Mouse (Mus musculus) forebrain, postnatal 0 days (tissue): ENCODE results near the gene Pold1. TPM values are rescaled to one million over a fixed set of nuclear protein-coding genes. Genes with fewer than 3 reads are reported as not detected.
A peak's percentile ranks its signal among the peaks of the same experiment; 100 is the strongest.

Experiments
- ATAC-seq: fragments of 200-750 bp; cut with Nextera tagmentation; 2 replicates; pipeline ENCODE4 v1.8.0; 2017; ENCODE audit warnings: mild to moderate bottlenecking, moderate library complexity
- DNase-seq: peaks from one replicate; pipeline ENCODE4 v3.0.0-alpha.2; 2015
- H3K27ac ChIP-seq: fragments of 300-500 bp; sonication (generic); 2 replicates; pipeline ENCODE4 v1.5.1; 2014; ENCODE audit warnings: low read depth, mild to moderate bottlenecking, antibody characterized with exemption, low read length, moderate library complexity, mixed read lengths
- H3K27me3 ChIP-seq: fragments of 300-500 bp; sonication (generic); 2 replicates; pipeline ENCODE4 v1.6.1; 2014; ENCODE audit warnings: mild to moderate bottlenecking, low read length, mixed read lengths; ENCODE audit not compliant: insufficient read depth
- H3K36me3 ChIP-seq: fragments of 300-500 bp; sonication (generic); 2 replicates; pipeline ENCODE4 v1.6.1; 2014; ENCODE audit warnings: mild to moderate bottlenecking, moderate library complexity; ENCODE audit not compliant: insufficient read depth
- H3K4me1 ChIP-seq: fragments of 300-500 bp; sonication (generic); 2 replicates; pipeline ENCODE4 v1.6.1; 2014; ENCODE audit warnings: antibody characterized with exemption; ENCODE audit not compliant: insufficient read depth
- H3K4me2 ChIP-seq: fragments of 300-500 bp; sonication (generic); 2 replicates; pipeline ENCODE4 v1.6.1; 2014; ENCODE audit warnings: low read depth, mild to moderate bottlenecking, moderate library complexity
- H3K4me3 ChIP-seq: fragments of 300-500 bp; sonication (generic); 2 replicates; pipeline ENCODE4 v1.5.1; 2014; ENCODE audit warnings: low read depth, low read length, mixed read lengths
- H3K9ac ChIP-seq: fragments of 300-500 bp; sonication (generic); 2 replicates; pipeline ENCODE4 v1.6.1; 2014; ENCODE audit warnings: mild to moderate bottlenecking
- H3K9me3 ChIP-seq: fragments of 300-500 bp; sonication (generic); 2 replicates; pipeline ENCODE4 v1.6.1; 2016; ENCODE audit warnings: low read length
- CTCF ChIP-seq: sonication (generic); IDR thresholded peaks from 2 replicates; pipeline ENCODE4 v1.5.1; 2016; ENCODE audit warnings: antibody characterized with exemption, control low read depth, low read depth
- WGBS: fragments of 180-500 bp; shearing (Covaris S2); extraction: QIAGEN DNeasy Blood & Tissue Kit; methylation state at CpG from one replicate; pipeline ENCODE4 v1.1.7; 2014; 5-methylcytosine and 5-hydroxymethylcytosine counted together
- polyA plus RNA-seq: library from polyadenylated mRNA; unstranded; fragments of >200 nt; fragmentation: Nextera tagmentation; extraction: Ambion mirVana; gene quantifications from 2 replicates; pipeline ENCODE4 v1.2.1, GENCODE M21; 2015
- total RNA-seq: library from RNA; depleted of rRNA; stranded (reverse); fragments of >200 nt; gene quantifications from 2 replicates; pipeline ENCODE4 v1.2.3, GENCODE M21; 2014

Pold1 gene
- total and polyA plus RNA-seq, 2 experiments from 2014 or later, result 14.2 to 16.2 TPM

DNA sequence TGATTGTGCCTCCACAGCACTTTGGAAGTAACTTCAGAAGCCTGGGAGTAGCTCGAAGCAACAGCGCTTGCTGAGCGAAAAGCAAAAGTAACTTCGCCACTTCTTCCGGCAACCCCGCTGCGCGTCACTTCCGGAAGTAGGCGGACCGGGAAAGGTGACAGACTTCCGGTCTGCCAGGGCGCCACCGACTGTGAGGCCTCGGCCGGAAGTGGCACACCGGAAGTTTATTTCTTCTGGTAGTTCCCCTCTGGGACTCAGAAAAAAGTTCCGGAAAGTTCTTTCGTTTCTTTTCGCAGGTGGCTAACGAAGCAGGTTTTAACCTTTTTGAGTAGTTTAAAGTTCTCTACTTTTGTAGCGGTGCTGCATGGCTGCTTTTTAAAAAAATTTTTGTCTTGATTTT lies 5.2 kb upstream of the Pold1 start, which contains the start of gene Nr1h2:
Gene Nr1h2 (minus strand): TSS at position 126 of the 400 bp plus-strand sequence.
- Histone ChIP-seq H3K4me1 (no peaks in the 10 kb centered on the region), H3K4me3 (peak within 1 kb of the TSS; percentile 64), H3K9ac (peak within 1 kb of the TSS; percentile 18; the same call in 1 of the 2 replicates), H3K27ac (peak within 1 kb of the TSS; percentile 80), H3K36me3 (peaks cover 26% of the 10 kb centered on the region), H3K9me3 (no peaks in the 10 kb centered on the region), H3K27me3 (no peaks in the 10 kb centered on the region; the same call in 1 of the 2 replicates), H3K4me2 (peak within 1 kb of the TSS; percentile 78)
- no peak for TF ChIP-seq CTCF
- under 1% methylated on average over 22 of the region's 22 CpGs for WGBS
- ATAC-seq (peak; percentile 87), DNase-seq (peak; percentile 96)

DNA sequence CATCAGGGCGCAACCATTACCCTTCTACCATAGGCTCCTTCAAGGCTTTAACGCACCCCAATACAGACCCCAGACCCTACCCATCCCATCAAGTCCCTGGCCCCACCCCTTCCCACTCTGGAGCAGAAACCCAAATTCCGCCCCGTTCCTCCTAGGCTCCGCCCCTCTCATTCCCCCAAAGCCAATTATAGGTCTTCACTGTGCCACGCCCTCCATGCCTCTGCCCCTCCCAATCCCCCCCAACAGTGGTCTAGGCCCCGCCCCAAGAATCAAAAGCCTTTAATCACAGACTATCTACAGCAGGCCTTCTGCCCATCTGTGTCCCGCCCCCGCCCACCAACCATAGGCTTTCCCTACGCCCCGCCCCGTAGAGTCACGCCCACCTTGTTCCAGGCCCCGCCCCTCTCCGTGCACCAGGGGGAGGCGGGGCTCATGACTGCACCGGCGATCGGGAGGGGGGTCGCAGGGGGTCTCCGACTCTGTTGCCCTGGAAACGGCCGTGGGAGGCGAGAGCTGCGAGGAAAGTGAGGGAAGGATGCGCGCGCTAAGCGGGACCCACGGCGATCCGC lies 4.6 kb upstream of the Pold1 start:
- no peaks in the 10 kb centered on the region; the same call in 1 of the 2 replicates for H3K27me3 ChIP-seq
- 2% methylated on average over 32 of the region's 32 CpGs for WGBS
- peaks cover 2% of the 10 kb centered on the region; the same call in 1 of the 2 replicates for H3K4me1 ChIP-seq
- DNase-seq (peak; percentile 83), ATAC-seq (peak; percentile 65)
- H3K36me3 ChIP-seq, result peaks cover 26% of the 10 kb centered on the region
- H3K27ac ChIP-seq, result peak overlapping the region; percentile 80
- no peaks in the 10 kb centered on the region for H3K9me3 ChIP-seq
- H3K4me2 ChIP-seq, result peak overlapping the region; percentile 78
- H3K9ac ChIP-seq, result peak overlapping the region; percentile 18; the same call in 1 of the 2 replicates
- TF ChIP-seq CTCF, result no peak
- H3K4me3 ChIP-seq, result peak overlapping the region; percentile 64

DNA sequence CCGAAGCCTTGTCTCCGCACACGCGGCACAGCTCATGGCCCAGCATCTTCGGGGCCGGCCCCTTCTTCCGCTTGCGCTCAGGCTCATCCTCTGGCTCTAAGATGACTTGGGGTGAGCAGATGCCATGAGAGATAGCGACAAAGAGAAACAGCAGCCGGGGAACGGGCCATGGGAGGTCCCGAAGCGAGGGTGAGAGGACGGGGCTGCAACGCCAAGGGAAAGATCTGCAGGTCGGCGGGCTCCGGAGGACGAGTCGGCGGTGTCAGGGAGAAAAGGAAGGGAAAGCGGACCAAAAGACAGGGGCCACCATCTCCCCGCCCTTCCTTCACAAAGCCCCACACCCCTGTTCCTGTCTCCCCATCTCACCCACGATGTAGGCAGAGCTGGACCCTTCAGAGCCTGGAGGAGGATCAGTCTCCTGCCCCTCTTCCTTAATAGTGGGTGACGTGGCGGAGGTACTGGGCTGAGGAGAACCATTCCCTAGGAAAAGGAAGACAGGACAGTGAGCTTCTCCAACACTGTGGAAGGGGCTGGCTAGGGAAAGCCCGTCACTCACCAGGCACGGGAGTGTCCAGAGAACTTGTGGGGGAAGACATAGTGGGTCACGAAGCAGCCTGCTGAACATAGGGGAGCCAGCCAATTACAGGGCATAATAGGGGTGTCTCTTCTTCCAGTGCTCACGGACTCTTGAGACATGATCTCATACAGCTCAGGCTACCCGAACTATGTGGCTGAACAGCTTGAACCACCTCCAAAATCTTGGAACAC lies 3.7 kb upstream of the Pold1 start:
- 88% methylated on average over 31 of the region's 31 CpGs for WGBS
- no peak overlapping the region; the same call in 1 of the 2 replicates for H3K4me3 ChIP-seq
- no peak for DNase-seq

DNA sequence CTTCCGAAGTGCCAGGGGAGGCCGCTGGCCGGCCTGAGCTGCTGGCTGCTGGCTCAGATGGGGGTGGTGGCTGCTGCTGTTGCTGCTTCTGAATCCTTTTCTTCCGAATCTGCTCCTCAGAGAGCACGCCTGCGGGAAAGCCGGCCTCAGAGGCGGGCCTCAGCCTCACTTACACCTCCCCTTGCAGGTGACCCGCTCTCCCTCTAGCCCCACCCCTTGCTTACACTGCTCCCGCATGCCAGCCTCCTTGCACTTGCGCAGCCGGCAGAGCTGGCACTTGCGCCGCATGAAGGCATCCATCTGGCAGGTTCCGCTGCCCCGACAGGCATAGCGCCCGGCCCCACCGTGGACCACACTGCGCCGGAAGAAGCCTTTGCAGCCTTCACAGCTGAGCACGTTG lies 3.1 kb upstream of the Pold1 start:
- Histone ChIP-seq H3K4me3 (no peak overlapping the region), H3K27me3 (no peaks in the 10 kb centered on the region), H3K36me3 (peaks cover 26% of the 10 kb centered on the region), H3K9me3 (no peaks in the 10 kb centered on the region), H3K9ac (no peak overlapping the region), H3K4me2 (no peak overlapping the region), H3K27ac (no peak overlapping the region), H3K4me1 (peaks cover 8% of the 10 kb centered on the region; the same call in 1 of the 2 replicates)
- TF ChIP-seq CTCF, result no peak
- ATAC-seq, result no peak
- WGBS, result 86% methylated on average over 22 of the region's 22 CpGs
- DNase-seq, result no peak

More for the DNA sequence above, 3.7 kb upstream of the Pold1 start:
- TF ChIP-seq CTCF, result no peak
- ATAC-seq, result no peak
- H3K36me3 ChIP-seq, result peaks cover 26% of the 10 kb centered on the region
- H3K9me3 ChIP-seq, result no peaks in the 10 kb centered on the region
- no peak overlapping the region for H3K27ac ChIP-seq
- H3K4me2 ChIP-seq, result peak overlapping the region; percentile 78; the same call in 1 of the 2 replicates
- peaks cover 8% of the 10 kb centered on the region; the same call in 1 of the 2 replicates for H3K4me1 ChIP-seq
- H3K9ac ChIP-seq, result no peak overlapping the region
- H3K27me3 ChIP-seq, result no peaks in the 10 kb centered on the region; the same call in 1 of the 2 replicates

DNA sequence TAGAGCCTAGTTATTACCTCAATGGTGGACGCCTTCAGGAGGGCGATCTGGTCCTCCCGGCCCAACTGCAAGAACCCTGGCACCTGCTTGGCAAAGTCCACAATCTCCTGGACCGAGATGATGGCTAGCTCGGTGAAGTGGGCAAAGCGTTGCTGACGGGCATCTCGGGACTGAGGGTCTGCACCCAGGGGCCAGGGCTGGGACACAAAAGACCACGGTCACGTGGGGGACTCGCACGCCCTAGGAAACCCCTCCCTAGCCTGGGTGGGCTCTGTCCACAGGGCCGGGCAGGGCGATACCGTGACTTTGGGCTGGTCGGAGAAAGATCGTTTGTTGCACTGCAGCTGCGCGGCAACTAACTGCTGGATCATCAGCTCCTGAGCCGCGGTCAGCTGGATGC lies 2.7 kb upstream of the Pold1 start:
- TF ChIP-seq CTCF, result no peak
- no peak overlapping the region for H3K9ac ChIP-seq
- peaks cover 8% of the 10 kb centered on the region; the same call in 1 of the 2 replicates for H3K4me1 ChIP-seq
- H3K27me3 ChIP-seq, result no peaks in the 10 kb centered on the region
- no peaks in the 10 kb centered on the region for H3K9me3 ChIP-seq
- ATAC-seq (no peak), DNase-seq (no peak)
- no peak overlapping the region for H3K4me3 ChIP-seq
- peaks cover 26% of the 10 kb centered on the region for H3K36me3 ChIP-seq
- WGBS, result 91% methylated on average over 21 of the region's 21 CpGs
- no peak overlapping the region for H3K4me2 ChIP-seq
- no peak overlapping the region for H3K27ac ChIP-seq

DNA sequence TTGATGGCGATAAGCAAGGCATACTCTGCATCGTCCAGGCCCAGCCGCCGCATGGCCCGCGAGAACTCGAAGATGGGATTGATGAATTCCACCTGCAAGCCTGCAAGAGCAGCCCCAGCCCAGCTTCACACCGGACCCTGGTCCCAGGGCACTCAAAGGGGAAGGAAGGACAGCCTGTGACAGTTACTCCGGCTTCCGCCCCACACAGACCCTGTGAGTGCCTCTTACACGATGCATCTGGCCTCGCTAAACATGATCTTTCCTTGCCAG lies 1.7 kb upstream of the Pold1 start:
- no peaks in the 10 kb centered on the region for H3K27me3 ChIP-seq
- 98% methylated on average over 12 of the region's 12 CpGs for WGBS
- no peak overlapping the region for H3K9ac ChIP-seq
- H3K4me3 ChIP-seq, result no peak overlapping the region
- TF ChIP-seq CTCF, result no peak
- DNase-seq (no peak), ATAC-seq (no peak)
- H3K27ac ChIP-seq, result no peak overlapping the region
- no peaks in the 10 kb centered on the region for H3K9me3 ChIP-seq
- no peak overlapping the region for H3K4me2 ChIP-seq
- H3K4me1 ChIP-seq, result peaks cover 8% of the 10 kb centered on the region; the same call in 1 of the 2 replicates
- peaks cover 26% of the 10 kb centered on the region for H3K36me3 ChIP-seq
